Mouse (Mus musculus): ENCODE results near the gene Cd55b.
"Not testable (repeated sequence)": the region's sequence is repeated elsewhere in the genome, so short reads cannot be mapped to it uniquely, and the experiment has no call there.

The Cd55b gene

GRCm38 (mm10) chr1:130422664-130423111 lies at the start of gene Cd55b:
Gene Cd55b (minus strand): TSS chr1:130423009.
- DNase-seq (ENCODE audit: low spot score in 2 of 2): no peak

- DNase-seq (ENCODE audit: low spot score in 2 of 2): no peak
Observed at GRCm38 (mm10) chr1:130470074-130470473, 47.3 kb upstream of the Cd55b start.

GRCm38 (mm10) chr1:130467453-130467852 lies 44.6 kb upstream of the Cd55b start:
- DNase-seq (ENCODE audit: low spot score in 2 of 2): no peak

GRCm38 (mm10) chr1:130464173-130464572 lies 41.4 kb upstream of the Cd55b start:
- DNase-seq (ENCODE audit: low spot score in 2 of 2): no peak

GRCm38 (mm10) chr1:130462867-130463266 lies 40.1 kb upstream of the Cd55b start:
- DNase-seq (ENCODE audit: low spot score in 2 of 2): no peak

- peak; percentile 70 to 89 for DNase-seq (ENCODE audit: low spot score in 2 of 2)
Observed at GRCm38 (mm10) chr1:130462084-130462861, 39.5 kb upstream of the Cd55b start, which contains the start of gene Cd55. Gene Cd55 (minus strand): TSS chr1:130462744.

GRCm38 (mm10) chr1:130455111-130455510 lies 32.3 kb upstream of the Cd55b start:
- DNase-seq (ENCODE audit: low spot score in 2 of 2): no peak

GRCm38 (mm10) chr1:130442930-130443329 lies 20.1 kb upstream of the Cd55b start:
- not testable (repeated sequence) for DNase-seq (ENCODE audit: low spot score in 2 of 2)

GRCm38 (mm10) chr1:130430920-130431319 lies 8.1 kb upstream of the Cd55b start:
- no peak for DNase-seq (ENCODE audit: low spot score in 2 of 2)

- DNase-seq (ENCODE audit: low spot score in 2 of 2): not testable (repeated sequence)
Observed at GRCm38 (mm10) chr1:130428667-130429066, 5.9 kb upstream of the Cd55b start.

- DNase-seq (ENCODE audit: low spot score in 2 of 2): not testable (repeated sequence)
Observed at GRCm38 (mm10) chr1:130427175-130427853, 4.5 kb upstream of the Cd55b start.

GRCm38 (mm10) chr1:130422033-130422432 lies 776 bp downstream of the Cd55b start:
- DNase-seq (ENCODE audit: low spot score in 2 of 2): not testable (repeated sequence)

- not testable (repeated sequence) for DNase-seq (ENCODE audit: low spot score in 2 of 2)
Observed at GRCm38 (mm10) chr1:130397109-130397508, 25.7 kb downstream of the Cd55b start.

GRCm38 (mm10) chr1:130387282-130387681 lies 35.5 kb downstream of the Cd55b start:
- DNase-seq (ENCODE audit: low spot score in 2 of 2): not testable (repeated sequence)

- DNase-seq (ENCODE audit: low spot score in 2 of 2): no peak
Observed at GRCm38 (mm10) chr1:130377726-130378429, 44.9 kb downstream of the Cd55b start.

- DNase-seq (ENCODE audit: low spot score in 2 of 2): no peak
Observed at GRCm38 (mm10) chr1:130374173-130374785, 48.5 kb downstream of the Cd55b start.

- DNase-seq (ENCODE audit: low spot score in 2 of 2): no peak
Observed at GRCm38 (mm10) chr1:130373398-130374083, 49.3 kb downstream of the Cd55b start.

GRCm38 (mm10) chr1:130371895-130372528 lies 50.8 kb downstream of the Cd55b start:
- DNase-seq (ENCODE audit: low spot score in 2 of 2): peak in 1 of 2 experiments; percentile 25

- DNase-seq (ENCODE audit: low spot score in 2 of 2): no peak
Observed at GRCm38 (mm10) chr1:130371291-130371690, 51.5 kb downstream of the Cd55b start.

- peak in 1 of 2 experiments; percentile 10 for DNase-seq (ENCODE audit: low spot score in 2 of 2)
Observed at GRCm38 (mm10) chr1:130350077-130350635, 72.7 kb downstream of the Cd55b start.

Data from thymus, postnatal 10 days (tissue).